Mouse (Mus musculus): Measurements from ENCODE around the gene Mup11.
"Not testable (repeated sequence)": the region's sequence is repeated elsewhere in the genome, so short reads cannot be mapped to it uniquely, and the experiment has no call there.

Gene Mup11

GRCm38 (mm10) chr4:60662311-60662710 lies at the start of gene Mup11:
TSS of gene Mup11 (minus strand) at chr4:60662411.
- not testable (repeated sequence) for DNase-seq (ENCODE audit: low spot score)
